Mouse (Mus musculus) heart, embryonic 12.5 days (tissue): Measurements from ENCODE around the gene Card14. TPM values are rescaled to one million over a fixed set of nuclear protein-coding genes. Genes with fewer than 3 reads are reported as not detected.

Experiments used
- ATAC-seq: fragments of 200-750 bp; cut with Nextera tagmentation; 2 replicates; pipeline ENCODE4 v1.8.0; 2017; ENCODE audit warnings: moderate TSS enrichment, moderate library complexity; ENCODE audit not compliant: insufficient number of reproducible peaks, low FRiP score
- H3K27ac ChIP-seq: fragments of 300-500 bp; sonication (generic); 2 replicates; pipeline ENCODE4 v1.5.1; 2016; ENCODE audit warnings: mild to moderate bottlenecking, moderate library complexity; ENCODE audit not compliant: poor library complexity, severe bottlenecking
- H3K27me3 ChIP-seq: fragments of 300-500 bp; sonication (generic); replicated peaks from 2 replicates; pipeline ENCODE4 v1.6.1; 2016; ENCODE audit warnings: mild to moderate bottlenecking, moderate library complexity
- H3K36me3 ChIP-seq: fragments of 300-500 bp; sonication (generic); 2 replicates; pipeline ENCODE4 v1.6.1; 2016; ENCODE audit warnings: mild to moderate bottlenecking, moderate library complexity
- H3K4me1 ChIP-seq: fragments of 300-500 bp; sonication (generic); replicated peaks from 2 replicates; pipeline ENCODE4 v1.6.1; 2016; ENCODE audit warnings: mild to moderate bottlenecking
- H3K4me2 ChIP-seq: fragments of 300-500 bp; sonication (generic); 2 replicates; pipeline ENCODE4 v1.6.1; 2016; ENCODE audit warnings: mild to moderate bottlenecking, moderate library complexity
- H3K4me3 ChIP-seq: fragments of 300-500 bp; sonication (generic); 2 replicates; pipeline ENCODE4 v1.5.1; 2016; ENCODE audit warnings: mild to moderate bottlenecking
- H3K9ac ChIP-seq: fragments of 300-500 bp; sonication (generic); 2 replicates; pipeline ENCODE4 v1.6.1; 2016; ENCODE audit warnings: mild to moderate bottlenecking, moderate library complexity
- H3K9me3 ChIP-seq: fragments of 300-500 bp; sonication (generic); replicated peaks from 2 replicates; pipeline ENCODE4 v1.6.1; 2016; ENCODE audit warnings: mild to moderate bottlenecking, moderate library complexity
- WGBS: fragments of 180-500 bp; shearing (Covaris S2); methylation state at CpG from one replicate; pipeline ENCODE4 v1.1.7; 2016; 5-methylcytosine and 5-hydroxymethylcytosine counted together
- polyA plus RNA-seq: library from polyadenylated mRNA; unstranded; fragments of >200 nt; fragmentation: Nextera tagmentation; extraction: Ambion mirVana; gene quantifications from 2 replicates; pipeline ENCODE4 v1.2.1, GENCODE M21; 2016

Card14 gene
- polyA plus RNA-seq, 1 experiment from 2014 or later: 0.49 TPM

- ATAC-seq: no peak
- WGBS: 84% methylated on average over 10 of the region's 10 CpGs
- Histone ChIP-seq H3K4me3 (no peak overlapping the region), H3K9ac (no peak overlapping the region), H3K27me3 (no peaks in the 10 kb centered on the region), H3K36me3 (peaks cover 40% of the 10 kb centered on the region), H3K27ac (no peak overlapping the region), H3K9me3 (no peaks in the 10 kb centered on the region), H3K4me1 (peaks cover 25% of the 10 kb centered on the region), H3K4me2 (no peak overlapping the region)
These were observed 51.5 kb downstream of the Card14 start for GRCm38 (mm10) chr11:119359089-119359488.

GRCm38 (mm10) chr11:119362769-119363533 is 55.4 kb downstream of the Card14 start:
- no peak for ATAC-seq
- Histone ChIP-seq H3K27ac (no peak overlapping the region), H3K9me3 (no peaks in the 10 kb centered on the region; the same call in 1 of the 2 replicates), H3K4me3 (no peak overlapping the region), H3K4me2 (peak overlapping the region; percentile 1; the same call in 1 of the 2 replicates), H3K9ac (peak overlapping the region; percentile 51; the same call in 1 of the 2 replicates), H3K36me3 (peaks cover 55% of the 10 kb centered on the region), H3K27me3 (no peaks in the 10 kb centered on the region), H3K4me1 (peaks cover 8% of the 10 kb centered on the region; the same call in 1 of the 2 replicates)
- 40% methylated on average over 11 of the region's 11 CpGs for WGBS

GRCm38 (mm10) chr11:119363534-119364145 is 56.1 kb downstream of the Card14 start:
- Histone ChIP-seq H3K4me1 (peaks cover 8% of the 10 kb centered on the region; the same call in 1 of the 2 replicates), H3K4me3 (no peak overlapping the region), H3K27ac (no peak overlapping the region), H3K36me3 (peaks cover 53% of the 10 kb centered on the region), H3K27me3 (no peaks in the 10 kb centered on the region), H3K9me3 (no peaks in the 10 kb centered on the region; the same call in 1 of the 2 replicates), H3K9ac (no peak overlapping the region), H3K4me2 (peak overlapping the region; percentile 1; the same call in 1 of the 2 replicates)
- WGBS: 35% methylated on average over 11 of the region's 11 CpGs
- peak; percentile 66; the same call in 1 of the 2 replicates for ATAC-seq

- Histone ChIP-seq H3K4me1 (0 out of 2 replicates have a peak, but pooled peaks cover 6% of the 10 kb centered on the region), H3K9me3 (no peaks in the 10 kb centered on the region), H3K27me3 (no peaks in the 10 kb centered on the region), H3K27ac (no peak overlapping the region), H3K36me3 (peaks cover 38% of the 10 kb centered on the region), H3K9ac (no peak overlapping the region), H3K4me2 (no peak overlapping the region), H3K4me3 (no peak overlapping the region)
- ATAC-seq: no peak
- 66% methylated on average over 6 of the region's 6 CpGs for WGBS
These were observed 67.9 kb downstream of the Card14 start for GRCm38 (mm10) chr11:119375425-119375824.

- H3K36me3 ChIP-seq: peaks cover 38% of the 10 kb centered on the region
- no peak overlapping the region for H3K4me2 ChIP-seq
- no peaks in the 10 kb centered on the region for H3K27me3 ChIP-seq
- H3K27ac ChIP-seq: no peak overlapping the region
- 92% methylated on average over 11 of the region's 11 CpGs for WGBS
- no peaks in the 10 kb centered on the region for H3K9me3 ChIP-seq
- H3K9ac ChIP-seq: no peak overlapping the region
- no peak for ATAC-seq
- H3K4me1 ChIP-seq: peaks cover 19% of the 10 kb centered on the region
- H3K4me3 ChIP-seq: no peak overlapping the region
These were observed 69.8 kb downstream of the Card14 start for GRCm38 (mm10) chr11:119377326-119377725.

- WGBS: 89% methylated on average over 1 of the region's 1 CpGs
- no peak overlapping the region for H3K9ac ChIP-seq
- peaks cover 21% of the 10 kb centered on the region for H3K4me1 ChIP-seq
- no peaks in the 10 kb centered on the region for H3K9me3 ChIP-seq
- no peak overlapping the region for H3K4me3 ChIP-seq
- no peak overlapping the region for H3K27ac ChIP-seq
- H3K36me3 ChIP-seq: peaks cover 38% of the 10 kb centered on the region
- H3K4me2 ChIP-seq: no peak overlapping the region
- no peak for ATAC-seq
- no peaks in the 10 kb centered on the region for H3K27me3 ChIP-seq
These were observed 71.0 kb downstream of the Card14 start for GRCm38 (mm10) chr11:119378551-119378950.

- ATAC-seq: no peak
- H3K9ac ChIP-seq: peak overlapping the region; percentile 39; the same call in 1 of the 2 replicates
- peak overlapping the region; percentile 65 for H3K27ac ChIP-seq
- H3K9me3 ChIP-seq: no peaks in the 10 kb centered on the region
- H3K4me3 ChIP-seq: no peak overlapping the region
- H3K27me3 ChIP-seq: no peaks in the 10 kb centered on the region
- H3K4me2 ChIP-seq: no peak overlapping the region
- peaks cover 20% of the 10 kb centered on the region for H3K4me1 ChIP-seq
- peaks cover 35% of the 10 kb centered on the region for H3K36me3 ChIP-seq
- WGBS: 36% methylated on average over 9 of the region's 9 CpGs
These were observed 74.2 kb downstream of the Card14 start for GRCm38 (mm10) chr11:119381631-119382337.

- Histone ChIP-seq H3K4me3 (no peak overlapping the region), H3K27ac (peak overlapping the region; percentile 65), H3K4me1 (peaks cover 26% of the 10 kb centered on the region), H3K4me2 (no peak overlapping the region), H3K9me3 (no peaks in the 10 kb centered on the region), H3K36me3 (peaks cover 29% of the 10 kb centered on the region), H3K9ac (peak overlapping the region; percentile 39; the same call in 1 of the 2 replicates), H3K27me3 (no peaks in the 10 kb centered on the region)
- WGBS: 68% methylated on average over 6 of the region's 6 CpGs
- ATAC-seq: no peak
These were observed 74.8 kb downstream of the Card14 start for GRCm38 (mm10) chr11:119382338-119382850.

- Histone ChIP-seq H3K4me2 (no peak overlapping the region), H3K4me3 (no peak overlapping the region), H3K9me3 (no peaks in the 10 kb centered on the region), H3K9ac (no peak overlapping the region), H3K27me3 (peaks cover 4% of the 10 kb centered on the region; the same call in 1 of the 2 replicates), H3K36me3 (peaks cover 6% of the 10 kb centered on the region), H3K27ac (peak overlapping the region; percentile 31; the same call in 1 of the 2 replicates), H3K4me1 (peaks cover 41% of the 10 kb centered on the region)
- ATAC-seq: no peak
- 35% methylated on average over 4 of the region's 4 CpGs for whole genome bisulfite sequencing
These were observed 77.3 kb downstream of the Card14 start for GRCm38 (mm10) chr11:119384904-119385303.

GRCm38 (mm10) chr11:119386306-119386705 is 78.7 kb downstream of the Card14 start:
- ATAC-seq: no peak
- H3K4me2 ChIP-seq: no peak overlapping the region
- no peak overlapping the region for H3K9ac ChIP-seq
- 91% methylated on average over 5 of the region's 5 CpGs for WGBS
- H3K27me3 ChIP-seq: peaks cover 4% of the 10 kb centered on the region; the same call in 1 of the 2 replicates
- H3K36me3 ChIP-seq: no peaks in the 10 kb centered on the region
- H3K4me1 ChIP-seq: peaks cover 45% of the 10 kb centered on the region
- no peak overlapping the region for H3K4me3 ChIP-seq
- H3K27ac ChIP-seq: no peak overlapping the region
- H3K9me3 ChIP-seq: no peaks in the 10 kb centered on the region
